Mouse (Mus musculus) myocyte (in vitro differentiated cells): ENCODE results near the gene Ggt6. TPM values are rescaled to one million over a fixed set of nuclear protein-coding genes. Genes with fewer than 3 reads are reported as not detected.

Experiments
- H3K27me3 ChIP-seq: one replicate; pipeline ENCODE4 v1.6.1; 2011; ENCODE audit not compliant: control insufficient read depth, insufficient read depth, insufficient read length
- H3K36me3 ChIP-seq: one replicate; pipeline ENCODE4 v1.6.1; 2011; ENCODE audit not compliant: control insufficient read depth, insufficient read depth
- H3K4me2 ChIP-seq: one replicate; pipeline ENCODE4 v1.6.1; 2011; ENCODE audit warnings: low read depth, control low read depth
- H3K4me3 ChIP-seq: one replicate; pipeline ENCODE4 v1.5.1; 2011; ENCODE audit warnings: mild to moderate bottlenecking, control low read depth, moderate library complexity
- H3K79me2 ChIP-seq: one replicate; pipeline ENCODE4 v1.6.1; 2011; ENCODE audit not compliant: control insufficient read depth, insufficient read depth
- H3ac ChIP-seq: one replicate; pipeline ENCODE4 v1.6.1; 2011; ENCODE audit not compliant: control insufficient read depth, insufficient read length
- CEBPB ChIP-seq: IDR thresholded peaks from 2 replicates; pipeline ENCODE4 v1.6.1; 2011; ENCODE audit warnings: mild to moderate bottlenecking, moderate library complexity; ENCODE audit not compliant: poor library complexity, insufficient read depth, severe bottlenecking
- E2F4 ChIP-seq: IDR thresholded peaks from one replicate; pipeline ENCODE4 v1.6.1; 2011; ENCODE audit warnings: mild to moderate bottlenecking, control low read depth, moderate library complexity; ENCODE audit not compliant: insufficient read depth
- MAX ChIP-seq: IDR thresholded peaks from one replicate; pipeline ENCODE4 v1.6.1; 2011; ENCODE audit warnings: low read depth, mild to moderate bottlenecking, control low read depth
- MYOD1 ChIP-seq, 3 experiments: IDR thresholded peaks; one replicate each; pipeline ENCODE4 v1.6.1; 2011; ENCODE audit warnings: control low read depth in 2 of 3, low read depth in 2 of 3, mild to moderate bottlenecking in 2 of 3, moderate library complexity in 1 of 3; ENCODE audit not compliant: insufficient read length in 2 of 3, control insufficient read depth in 1 of 3
- MYOG ChIP-seq, 3 experiments: IDR thresholded peaks; one replicate each; pipeline ENCODE4 v1.6.1; 2011; ENCODE audit warnings: control low read depth in 2 of 3, low read depth in 2 of 3, mild to moderate bottlenecking in 2 of 3; ENCODE audit not compliant: insufficient read length in 2 of 3, control insufficient read depth in 1 of 3, insufficient read depth in 1 of 3
- POLR2A ChIP-seq: IDR thresholded peaks from one replicate; pipeline ENCODE4 v1.6.1; 2011; ENCODE audit warnings: low read depth, mild to moderate bottlenecking, control low read depth, moderate library complexity; ENCODE audit not compliant: insufficient read length
- POLR2AphosphoS2 ChIP-seq: IDR thresholded peaks from one replicate; pipeline ENCODE4 v1.6.1; 2011; ENCODE audit warnings: low read depth, control low read depth; ENCODE audit not compliant: insufficient read length
- REST ChIP-seq: IDR thresholded peaks from one replicate; pipeline ENCODE4 v1.6.1; 2011; ENCODE audit warnings: mild to moderate bottlenecking, control low read depth, moderate library complexity; ENCODE audit not compliant: insufficient read depth, insufficient read length
- SRF ChIP-seq: IDR thresholded peaks from one replicate; pipeline ENCODE4 v1.6.1; 2011; ENCODE audit warnings: low read depth; ENCODE audit not compliant: control insufficient read depth, insufficient read length
- TCF12 ChIP-seq: IDR thresholded peaks from one replicate; pipeline ENCODE4 v1.6.1; 2011; ENCODE audit warnings: mild to moderate bottlenecking, control low read depth; ENCODE audit not compliant: poor library complexity, insufficient read depth, severe bottlenecking
- TCF3 ChIP-seq: IDR thresholded peaks from one replicate; pipeline ENCODE4 v1.6.1; 2011; ENCODE audit warnings: low read depth, control low read depth; ENCODE audit not compliant: insufficient read length
- USF1 ChIP-seq: IDR thresholded peaks from one replicate; pipeline ENCODE4 v1.6.1; 2011; ENCODE audit warnings: low read depth, mild to moderate bottlenecking, control low read depth, moderate library complexity
- polyA plus RNA-seq: library from polyadenylated mRNA; unstranded; fragments of >200 nt; fragmentation: generic; extraction: Trizol; gene quantifications from one replicate; pipeline ENCODE4 v1.2.1, GENCODE M21; 2012; ENCODE audit warnings: missing spikeins

The Ggt6 gene
- polyA plus RNA-seq, 1 experiment = not detected

- H3K4me3 ChIP-seq = no peak overlapping the region
- H3K79me2 ChIP-seq = no peaks in the 10 kb centered on the region
- H3ac ChIP-seq = no peak overlapping the region
- TF ChIP-seq CEBPB (no peak), POLR2A (no peak), TCF12 (no peak), MAX (no peak), REST (no peak), TCF3 (no peak), USF1 (no peak), POLR2AphosphoS2 (no peak), MYOD1 (IDR thresholded peaks at IDR 0.05; ENCODE audit: control insufficient read depth in 1 of 3, insufficient read length in 2 of 3, low read depth in 2 of 3) (peak in 1 of 3 experiments; percentile 58), E2F4 (no peak), MYOG (IDR thresholded peaks at IDR 0.05; ENCODE audit: control insufficient read depth in 1 of 3, insufficient read depth in 1 of 3, insufficient read length in 2 of 3, low read depth in 2 of 3) (peak in 1 of 3 experiments; percentile 51), SRF (no peak)
- H3K27me3 ChIP-seq = peaks cover 24% of the 10 kb centered on the region
- H3K36me3 ChIP-seq = no peaks in the 10 kb centered on the region
- H3K4me2 ChIP-seq = no peak overlapping the region
Measured at GRCm38 (mm10) chr11:72418227-72418626, 17.1 kb upstream of the Ggt6 start.

GRCm38 (mm10) chr11:72419006-72419405, 16.3 kb upstream of the Ggt6 start:
- no peak overlapping the region for H3K4me3 ChIP-seq
- H3ac ChIP-seq = no peak overlapping the region
- H3K27me3 ChIP-seq = peaks cover 17% of the 10 kb centered on the region
- H3K79me2 ChIP-seq = no peaks in the 10 kb centered on the region
- TF ChIP-seq MYOG (IDR thresholded peaks at IDR 0.05; ENCODE audit: control insufficient read depth in 1 of 3, insufficient read depth in 1 of 3, insufficient read length in 2 of 3, low read depth in 2 of 3) = peak in 1 of 3 experiments; percentile 30
- no peak for TF ChIP-seq MYOD1 (IDR thresholded peaks at IDR 0.05; ENCODE audit: control insufficient read depth in 1 of 3, insufficient read length in 2 of 3, low read depth in 2 of 3)
- no peak overlapping the region for H3K4me2 ChIP-seq
- no peaks in the 10 kb centered on the region for H3K36me3 ChIP-seq

GRCm38 (mm10) chr11:72420460-72421122, 14.7 kb upstream of the Ggt6 start:
- Histone ChIP-seq H3K36me3 (no peaks in the 10 kb centered on the region), H3ac (no peak overlapping the region), H3K4me3 (no peak overlapping the region), H3K4me2 (no peak overlapping the region), H3K27me3 (peaks cover 5% of the 10 kb centered on the region), H3K79me2 (no peaks in the 10 kb centered on the region)
- TF ChIP-seq TCF12 = no peak
- no peak for TF ChIP-seq REST
- TF ChIP-seq MAX = no peak

- no peaks in the 10 kb centered on the region for H3K79me2 ChIP-seq
- H3K36me3 ChIP-seq = no peaks in the 10 kb centered on the region
- TF ChIP-seq USF1 = no peak
- TF ChIP-seq TCF12 = no peak
- no peak for TF ChIP-seq SRF
- TF ChIP-seq CEBPB = no peak
- no peak for TF ChIP-seq REST
- no peak for TF ChIP-seq E2F4
- TF ChIP-seq MAX = no peak
- no peak for TF ChIP-seq MYOD1 (IDR thresholded peaks at IDR 0.05; ENCODE audit: control insufficient read depth in 1 of 3, insufficient read length in 2 of 3, low read depth in 2 of 3)
- no peak for TF ChIP-seq POLR2A
- no peak for TF ChIP-seq MYOG (IDR thresholded peaks at IDR 0.05; ENCODE audit: control insufficient read depth in 1 of 3, insufficient read depth in 1 of 3, insufficient read length in 2 of 3, low read depth in 2 of 3)
- no peak for TF ChIP-seq TCF3
- TF ChIP-seq POLR2AphosphoS2 = no peak
- peaks cover 5% of the 10 kb centered on the region for H3K27me3 ChIP-seq
- H3K4me3 ChIP-seq = no peak overlapping the region
- no peak overlapping the region for H3K4me2 ChIP-seq
- H3ac ChIP-seq = no peak overlapping the region
Measured at GRCm38 (mm10) chr11:72421518-72422278, 13.6 kb upstream of the Ggt6 start.

- TF ChIP-seq MYOG (IDR thresholded peaks at IDR 0.05; ENCODE audit: control insufficient read depth in 1 of 3, insufficient read depth in 1 of 3, insufficient read length in 2 of 3, low read depth in 2 of 3) (peak in 1 of 3 experiments; percentile 47), REST (no peak), E2F4 (no peak), USF1 (no peak), TCF3 (no peak), MYOD1 (IDR thresholded peaks at IDR 0.05; ENCODE audit: control insufficient read depth in 1 of 3, insufficient read length in 2 of 3, low read depth in 2 of 3) (peak in 2 of 3 experiments; percentile 22 to 77), POLR2A (no peak)
- Histone ChIP-seq H3K36me3 (no peaks in the 10 kb centered on the region), H3K4me3 (no peak overlapping the region), H3K79me2 (no peaks in the 10 kb centered on the region), H3ac (no peak overlapping the region), H3K27me3 (no peaks in the 10 kb centered on the region), H3K4me2 (no peak overlapping the region)
Measured at GRCm38 (mm10) chr11:72423686-72424085, 11.6 kb upstream of the Ggt6 start.
